Mouse (Mus musculus) cerebellum, adult 11 months (tissue): ENCODE measurements at regions not wholly inside any gene's neighbourhood (a gene's known extent, or its start where the extent isn't known, plus 50 kb on each side); places are given as distances from the start of the nearest gene placed in this dataset.

Experiments used
- DNase-seq: peaks from one replicate; pipeline ENCODE4 v3.0.0; 2022

- DNase-seq: no peak
Measured at GRCm38 (mm10) chr17:9484098-9484497, 62.2 kb downstream of the Gm17728 start.

GRCm38 (mm10) chr17:9484566-9484965, 62.7 kb downstream of the Gm17728 start:
- no peak for DNase-seq

- no peak for DNase-seq
Measured at GRCm38 (mm10) chr17:9529340-9529739, 107.5 kb downstream of the Gm17728 start.

- DNase-seq: no peak
Measured at GRCm38 (mm10) chr17:9536090-9536489, 114.2 kb downstream of the Gm17728 start.

GRCm38 (mm10) chr17:9538371-9538770, 116.5 kb downstream of the Gm17728 start:
- DNase-seq: no peak

- DNase-seq: no peak
Measured at GRCm38 (mm10) chr17:9540156-9540555, 118.3 kb downstream of the Gm17728 start.

GRCm38 (mm10) chr17:9543224-9543797, 121.5 kb downstream of the Gm17728 start:
- DNase-seq: no peak

GRCm38 (mm10) chr17:9557544-9557943, 112.0 kb downstream of the Pabpc6 start:
- DNase-seq: no peak

GRCm38 (mm10) chr17:9566846-9567245, 102.7 kb downstream of the Pabpc6 start:
- no peak for DNase-seq

- peak; percentile 2 for DNase-seq
Measured at GRCm38 (mm10) chr17:9579401-9580371, 89.8 kb downstream of the Pabpc6 start.

GRCm38 (mm10) chr17:9598131-9598530, 71.4 kb downstream of the Pabpc6 start:
- DNase-seq: no peak

GRCm38 (mm10) chr17:9600459-9600858, 69.1 kb downstream of the Pabpc6 start:
- DNase-seq: no peak
